Mouse (Mus musculus): ENCODE data around the gene Nat8f2. TPM values are rescaled to one million over a fixed set of nuclear protein-coding genes. Genes with fewer than 3 reads are reported as not detected.
"Not testable (repeated sequence)": the region's sequence is repeated elsewhere in the genome, so short reads cannot be mapped to it uniquely, and the experiment has no call there.

The Nat8f2 gene
- total RNA-seq, 2 experiments from 2014 or later, result 2.1 to 2.7 TPM

DNA sequence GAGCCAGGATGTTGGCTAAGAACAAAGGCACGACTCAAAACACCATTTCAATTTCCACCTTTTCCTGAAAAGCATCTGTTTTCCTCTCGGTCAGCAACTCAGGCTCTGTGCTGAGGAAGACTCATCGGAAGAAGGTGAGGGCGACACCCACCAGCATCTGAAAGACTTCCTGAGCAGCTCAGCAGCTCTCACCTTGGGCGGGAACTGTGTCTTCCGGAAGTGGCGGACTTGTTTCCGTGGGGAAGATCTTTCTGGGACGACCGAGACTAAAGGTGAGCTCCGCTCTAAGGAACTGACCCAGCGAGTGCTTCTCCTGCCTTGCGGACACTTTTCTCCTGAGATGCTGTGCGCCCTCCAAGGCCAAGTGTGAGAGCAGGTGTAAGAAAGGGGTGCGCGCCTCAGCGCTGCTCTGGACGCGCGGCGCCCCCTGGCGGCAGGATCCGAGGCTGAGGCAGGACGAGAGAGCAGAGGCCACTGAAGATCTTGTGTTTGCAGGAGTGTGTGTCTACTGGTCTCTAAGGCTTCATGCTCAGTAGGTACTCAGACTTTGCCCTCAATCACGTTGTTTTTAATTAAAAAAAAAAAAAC, 26.2 kb upstream of the Nat8f2 start:
- H3K4me3 ChIP-seq; H3K27ac ChIP-seq; intact Hi-C loops (cut with DNase I); DNase-seq (ENCODE audit: extremely low spot score in 1 of 2, low spot score in 2 of 2): not testable (repeated sequence)
- peak; percentile 61 for TF ChIP-seq CTCF (IDR thresholded peaks at IDR 0.05)

GRCm38 (mm10) chr6:85888961-85889360, 20.0 kb upstream of the Nat8f2 start:
- no peak for DNase-seq (ENCODE audit: extremely low spot score in 1 of 2, low spot score in 2 of 2)
- Histone ChIP-seq H3K27ac (no peak overlapping the region), H3K4me3 (no peak overlapping the region)
- intact Hi-C loops (cut with DNase I), result no loop called here
- no peak for TF ChIP-seq CTCF (IDR thresholded peaks at IDR 0.05)

- no peak for DNase-seq (ENCODE audit: extremely low spot score in 1 of 2, low spot score in 2 of 2)
- Histone ChIP-seq H3K27ac (no peak overlapping the region), H3K4me3 (no peak overlapping the region)
- intact Hi-C loops (cut with DNase I), result no loop called here
- TF ChIP-seq CTCF (IDR thresholded peaks at IDR 0.05), result no peak
These were observed 15.4 kb upstream of the Nat8f2 start for GRCm38 (mm10) chr6:85884311-85884710.

GRCm38 (mm10) chr6:85883246-85883645, 14.3 kb upstream of the Nat8f2 start:
- H3K27ac ChIP-seq; H3K4me3 ChIP-seq; intact Hi-C loops (cut with DNase I): not testable (repeated sequence)
- peak in 1 of 2 experiments; percentile 3 for DNase-seq (ENCODE audit: extremely low spot score in 1 of 2, low spot score in 2 of 2)

DNA sequence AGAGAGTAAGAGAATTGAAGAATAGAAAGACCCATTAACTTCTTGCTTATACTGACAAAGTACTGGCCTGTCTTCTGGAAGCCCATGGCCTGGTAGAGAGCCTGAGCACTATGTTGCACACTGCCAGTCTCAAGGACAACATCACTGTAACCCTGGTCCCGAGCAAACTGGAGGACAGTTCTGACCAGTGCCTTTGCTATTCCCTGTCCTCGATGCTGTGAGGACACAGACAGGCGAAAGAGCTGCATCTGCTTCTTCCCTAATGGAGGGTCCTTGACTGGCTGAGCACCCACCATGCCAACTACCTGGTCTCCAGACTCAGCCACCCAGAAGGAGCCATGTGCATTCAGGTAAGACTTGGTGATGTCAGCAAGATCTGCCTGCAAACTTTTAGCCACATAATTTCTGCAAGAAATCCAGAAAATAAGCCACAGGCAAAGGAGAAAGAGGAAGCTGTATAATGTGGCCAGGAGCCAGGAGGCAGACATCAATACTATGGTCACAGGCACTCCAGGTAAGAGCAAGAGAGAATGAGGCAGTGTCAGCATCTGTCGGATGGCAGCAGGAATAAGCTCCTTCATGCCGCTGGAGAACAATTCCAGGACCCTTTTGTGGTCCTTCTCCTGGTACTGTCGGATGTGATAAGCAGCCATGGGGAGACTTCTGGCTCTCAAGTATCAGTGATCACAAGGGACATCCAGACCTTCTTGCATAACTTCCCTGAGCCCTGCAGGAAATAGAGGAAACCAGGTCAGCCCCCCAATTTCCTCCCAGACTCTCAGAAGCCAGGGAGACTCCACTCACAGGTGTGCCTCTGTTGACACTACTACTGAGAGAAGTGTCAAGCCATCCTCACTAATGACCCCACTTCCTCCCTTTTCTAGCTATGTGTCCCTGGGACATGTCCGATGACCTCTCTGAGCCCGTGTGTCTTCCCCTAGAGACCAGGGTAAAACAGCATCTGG, 950 bp downstream of the Nat8f2 start:
- Histone ChIP-seq H3K4me3 (no peak overlapping the region), H3K27ac (no peak overlapping the region)
- DNase-seq (ENCODE audit: extremely low spot score in 1 of 2, low spot score in 2 of 2), result peak in 1 of 2 experiments; percentile 4
- intact Hi-C loops (cut with DNase I), result no loop called here
- TF ChIP-seq CTCF (IDR thresholded peaks at IDR 0.05), result no peak

DNA sequence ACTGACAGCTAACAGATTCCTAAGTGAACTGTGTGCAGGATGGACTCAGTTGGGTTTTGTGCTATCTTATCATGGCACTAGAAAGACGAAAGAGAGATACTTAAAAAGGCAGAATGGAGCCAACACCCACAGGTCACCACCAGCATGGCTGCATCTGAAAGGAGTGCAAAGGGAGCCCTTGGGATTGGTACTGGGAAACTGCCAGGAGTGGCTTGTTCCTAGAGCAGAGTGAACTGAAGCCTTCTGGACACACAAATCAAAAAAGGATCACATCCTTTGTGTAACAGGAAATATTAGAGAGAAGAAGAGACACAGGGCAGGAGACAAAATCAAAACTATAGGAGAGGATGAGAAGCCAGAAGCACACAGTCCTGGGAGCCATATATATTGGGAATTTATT, 2.0 kb downstream of the Nat8f2 start:
- H3K4me3 ChIP-seq; H3K27ac ChIP-seq; DNase-seq (ENCODE audit: extremely low spot score in 1 of 2, low spot score in 2 of 2); intact Hi-C loops (cut with DNase I): not testable (repeated sequence)

DNA sequence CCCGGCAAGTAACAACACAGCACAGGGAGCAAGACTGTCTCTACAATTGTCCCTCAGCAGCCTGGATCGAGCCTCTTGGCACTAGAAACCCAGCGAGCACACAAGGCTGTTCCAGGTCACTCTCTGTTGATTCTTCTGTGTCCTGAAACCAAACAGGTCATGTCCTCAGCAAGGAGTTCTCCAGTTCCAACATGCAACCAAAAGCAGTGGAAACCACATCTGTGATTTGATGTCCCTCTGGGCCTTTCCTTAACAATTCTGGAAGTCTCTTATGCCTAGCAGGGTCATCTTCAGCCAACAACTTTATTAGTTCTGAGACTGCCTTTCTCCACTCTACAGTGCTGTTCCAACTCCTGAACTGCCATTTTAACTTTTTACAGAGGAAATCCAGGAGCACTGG, 2.8 kb downstream of the Nat8f2 start:
- H3K27ac ChIP-seq; intact Hi-C loops (cut with DNase I); H3K4me3 ChIP-seq; DNase-seq (ENCODE audit: extremely low spot score in 1 of 2, low spot score in 2 of 2): not testable (repeated sequence)

DNA sequence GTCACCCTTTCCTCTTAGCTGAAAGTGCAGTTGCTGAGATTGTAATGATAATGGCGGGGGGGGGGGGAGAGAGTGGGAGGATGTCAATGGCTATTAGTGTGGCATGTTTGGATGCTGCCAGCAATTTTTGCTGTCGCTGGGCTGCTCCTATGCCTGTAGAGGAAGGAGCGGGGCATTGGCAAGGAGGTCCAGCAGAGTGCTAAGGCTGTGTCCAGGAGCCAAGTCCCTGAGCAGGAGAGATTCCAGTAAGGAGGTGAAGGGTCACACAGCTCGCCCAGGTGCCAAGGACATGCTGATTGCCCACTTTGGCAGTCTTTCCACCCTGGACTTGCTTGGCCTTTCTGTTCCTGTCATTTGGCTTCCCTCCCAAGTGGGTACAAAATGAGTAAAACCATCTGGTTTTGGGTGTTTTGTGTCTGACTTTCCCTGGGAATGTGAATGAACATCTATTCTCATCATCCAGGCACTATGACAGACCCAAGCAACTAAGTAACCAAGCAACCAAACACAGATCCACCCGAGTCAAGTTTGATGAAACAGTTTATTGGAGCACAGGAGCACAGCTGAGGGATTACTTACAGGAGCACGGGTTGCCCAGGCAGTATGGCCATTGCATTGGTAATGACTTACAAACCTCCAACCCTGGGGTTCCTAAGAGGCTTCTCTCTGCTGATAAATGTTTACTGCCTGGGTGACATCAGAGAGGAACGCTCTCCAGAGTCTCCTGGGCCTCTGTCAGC, 3.9 kb downstream of the Nat8f2 start:
- intact Hi-C loops (cut with DNase I); H3K27ac ChIP-seq; DNase-seq (ENCODE audit: extremely low spot score in 1 of 2, low spot score in 2 of 2); H3K4me3 ChIP-seq: not testable (repeated sequence)

DNA sequence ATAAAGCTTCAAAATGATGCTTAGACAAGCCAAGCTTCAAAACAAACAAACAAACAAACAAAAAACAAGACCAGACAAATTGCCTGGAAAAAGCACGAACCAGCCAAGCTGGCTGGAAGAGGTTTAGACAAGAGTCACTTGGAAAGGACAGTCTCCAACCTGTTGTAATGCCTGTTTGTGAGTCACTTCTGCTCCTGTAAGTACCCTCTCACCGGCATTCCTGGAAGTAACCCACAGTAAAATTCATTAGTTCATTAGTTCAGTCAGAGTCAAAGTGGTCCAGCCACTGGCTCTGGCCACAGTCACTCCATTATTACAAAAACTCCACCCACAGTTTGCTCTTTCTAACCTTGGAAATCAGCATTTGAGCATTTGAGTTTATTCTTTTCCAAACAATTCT, 5.1 kb downstream of the Nat8f2 start:
- Histone ChIP-seq H3K27ac (no peak overlapping the region), H3K4me3 (no peak overlapping the region)
- intact Hi-C loops (cut with DNase I), result no loop called here
- no peak for TF ChIP-seq CTCF (IDR thresholded peaks at IDR 0.05)
- no peak for DNase-seq (ENCODE audit: extremely low spot score in 1 of 2, low spot score in 2 of 2)

DNA sequence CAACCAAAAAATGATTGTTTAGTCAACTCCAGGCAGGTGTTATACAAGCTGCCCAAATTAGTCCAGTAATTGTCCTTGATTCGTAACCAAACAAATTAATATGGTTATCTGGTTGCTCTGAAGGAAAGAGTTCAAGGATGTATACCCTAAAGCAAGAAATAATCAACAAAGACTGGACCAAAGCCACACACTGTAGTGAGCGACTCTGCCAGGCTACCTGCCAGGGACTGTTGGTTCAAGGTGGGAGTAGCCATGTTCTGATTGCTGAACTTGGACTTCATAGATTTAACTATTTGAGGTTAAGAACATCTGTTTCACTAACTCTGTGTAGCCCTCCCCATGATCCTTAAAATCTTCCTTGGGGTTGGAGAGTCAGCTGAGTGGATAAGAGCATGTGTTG, 5.8 kb downstream of the Nat8f2 start:
- intact Hi-C loops (cut with DNase I), result no loop called here
- Histone ChIP-seq H3K27ac (no peak overlapping the region), H3K4me3 (no peak overlapping the region)
- no peak for TF ChIP-seq CTCF (IDR thresholded peaks at IDR 0.05)
- no peak for DNase-seq (ENCODE audit: extremely low spot score in 1 of 2, low spot score in 2 of 2)

DNA sequence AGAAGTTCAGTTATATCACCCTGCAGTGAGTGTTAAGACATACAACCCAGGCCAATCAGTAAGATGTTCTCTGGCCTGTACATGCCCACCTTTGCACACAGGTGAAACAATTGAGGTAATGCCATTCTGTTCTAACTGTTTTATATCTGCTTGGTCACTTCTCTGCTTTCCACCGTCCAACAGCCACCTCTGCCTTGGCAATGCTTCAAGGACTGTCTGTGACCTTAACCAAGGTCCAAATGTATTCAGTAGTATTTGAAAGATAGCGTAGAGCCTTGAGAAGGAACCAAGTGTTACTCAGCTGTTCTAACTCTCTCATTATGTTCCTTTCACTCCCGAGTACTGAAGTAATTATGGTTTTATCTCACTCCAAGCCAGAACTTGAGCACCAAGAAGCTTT, 6.4 kb downstream of the Nat8f2 start:
- Histone ChIP-seq H3K27ac (no peak overlapping the region), H3K4me3 (no peak overlapping the region)
- TF ChIP-seq CTCF (IDR thresholded peaks at IDR 0.05), result no peak
- no peak for DNase-seq (ENCODE audit: extremely low spot score in 1 of 2, low spot score in 2 of 2)
- intact Hi-C loops (cut with DNase I), result no loop called here

- Histone ChIP-seq H3K4me3 (no peak overlapping the region), H3K27ac (no peak overlapping the region)
- TF ChIP-seq CTCF (IDR thresholded peaks at IDR 0.05), result no peak
- intact Hi-C loops (cut with DNase I), result no loop called here
- no peak for DNase-seq (ENCODE audit: extremely low spot score in 1 of 2, low spot score in 2 of 2)
These were observed 7.7 kb downstream of the Nat8f2 start for GRCm38 (mm10) chr6:85861247-85861646.
